Mouse (Mus musculus): Measurements from ENCODE around the gene Qdpr. TPM values are rescaled to one million over a fixed set of nuclear protein-coding genes. Genes with fewer than 3 reads are reported as not detected.

Gene Qdpr
- polyA plus RNA-seq, 1 experiment from 2014 or later, result 355 TPM

DNA sequence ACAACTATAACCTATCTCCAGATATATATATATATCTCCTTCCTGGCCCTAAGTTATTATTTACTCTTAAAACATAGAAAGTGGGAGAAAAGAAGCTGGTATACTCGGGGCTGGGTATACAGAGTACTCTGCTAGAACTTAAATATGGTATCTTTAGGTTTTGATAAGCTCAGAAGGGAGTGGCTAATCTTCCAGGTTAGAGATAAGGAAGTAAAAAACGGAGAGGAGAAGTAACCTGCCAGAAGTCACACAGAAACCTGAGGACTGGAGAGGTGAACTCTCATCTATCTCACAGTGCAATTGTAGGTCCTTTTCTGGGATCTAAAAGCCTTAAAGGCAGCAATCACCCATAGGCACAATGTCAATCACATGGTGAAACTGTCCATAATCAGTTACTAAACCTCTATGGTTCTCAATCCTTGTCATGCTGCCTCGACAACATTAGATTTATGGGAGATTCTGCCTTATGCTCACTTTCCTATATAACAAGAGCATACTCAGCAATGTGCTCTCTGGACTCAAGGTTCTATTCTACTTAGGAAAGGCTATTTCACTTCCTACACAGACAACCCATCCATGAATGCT, 32.1 kb downstream of the Qdpr start:
- no peak overlapping the region for H3K4me3 ChIP-seq (ENCODE audit: low read depth, low read length)
- no peak overlapping the region for H3K4me2 ChIP-seq (replicated peaks; ENCODE audit: low read depth)
- no peak overlapping the region for H3K9ac ChIP-seq (ENCODE audit: low read depth, low read length)
- ATAC-seq, result no peak
- no peaks in the 10 kb centered on the region for H3K27me3 ChIP-seq (replicated peaks; ENCODE audit: control insufficient read depth, insufficient read depth, low read length)
- H3K4me1 ChIP-seq (replicated peaks; ENCODE audit: control insufficient read depth, insufficient read depth, low read length), result no peaks in the 10 kb centered on the region; the same call in 1 of the 2 replicates
- WGBS, result 40% methylated on average over 3 of the region's 3 CpGs
- no peaks in the 10 kb centered on the region for H3K36me3 ChIP-seq (ENCODE audit: control insufficient read depth, insufficient read depth)
- no peak for TF ChIP-seq CTCF (IDR thresholded peaks at IDR 0.05; ENCODE audit: low read depth)
- H3K9me3 ChIP-seq (ENCODE audit: control insufficient read depth), result no peaks in the 10 kb centered on the region
- H3K27ac ChIP-seq (ENCODE audit: low read depth, low read length), result no peak overlapping the region

DNA sequence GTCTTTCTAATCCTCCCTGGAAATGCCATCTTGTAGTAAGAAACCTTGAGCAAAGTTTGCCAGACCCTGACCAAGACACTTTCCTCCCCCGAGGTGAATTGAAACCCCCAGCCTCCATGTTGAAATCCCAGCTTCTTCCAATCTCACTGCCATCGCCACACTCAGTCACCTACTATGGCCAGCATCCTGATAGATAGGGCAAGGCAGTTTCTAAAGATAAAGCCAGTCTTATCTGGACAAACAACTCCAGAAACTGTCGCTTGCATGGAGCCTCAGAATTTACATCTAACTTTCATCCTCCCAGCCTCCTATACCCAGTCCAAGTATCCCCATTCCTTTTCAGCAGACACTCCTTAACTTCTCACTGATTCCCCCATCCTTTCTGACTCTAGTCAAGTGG, 33.6 kb downstream of the Qdpr start:
- Histone ChIP-seq H3K27ac (ENCODE audit: low read depth, low read length) (no peak overlapping the region), H3K4me2 (replicated peaks; ENCODE audit: low read depth) (no peak overlapping the region)
- 76% methylated on average over 3 of the region's 3 CpGs for WGBS

DNA sequence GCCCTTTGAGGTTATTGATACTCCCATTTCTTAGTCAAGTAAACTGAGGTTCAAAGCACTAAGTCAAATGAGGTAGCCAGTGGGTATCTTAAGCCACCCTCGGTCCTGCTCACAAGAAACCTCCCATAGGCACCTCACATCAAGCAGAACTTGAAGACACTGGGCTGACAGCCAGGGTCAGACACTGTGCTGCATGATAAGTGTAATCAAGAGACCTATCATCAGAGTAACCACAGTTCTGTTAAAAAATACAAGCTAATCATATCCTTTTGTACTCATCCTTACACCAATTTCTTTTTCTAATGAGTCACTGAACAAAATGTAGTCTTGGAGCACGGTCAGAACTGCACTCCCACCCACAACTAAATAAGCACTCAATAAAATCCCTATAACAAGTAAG, 43.9 kb downstream of the Qdpr start:
- H3K36me3 ChIP-seq (ENCODE audit: control insufficient read depth, insufficient read depth), result no peaks in the 10 kb centered on the region
- no peak overlapping the region for H3K4me2 ChIP-seq (replicated peaks; ENCODE audit: low read depth)
- H3K27ac ChIP-seq (ENCODE audit: low read depth, low read length), result no peak overlapping the region
- no peak for TF ChIP-seq CTCF (IDR thresholded peaks at IDR 0.05; ENCODE audit: low read depth)
- no peak for ATAC-seq
- no peak overlapping the region for H3K9ac ChIP-seq (ENCODE audit: low read depth, low read length)
- no peak overlapping the region for H3K4me3 ChIP-seq (ENCODE audit: low read depth, low read length)
- H3K27me3 ChIP-seq (replicated peaks; ENCODE audit: control insufficient read depth, insufficient read depth, low read length), result no peaks in the 10 kb centered on the region
- no peaks in the 10 kb centered on the region for H3K9me3 ChIP-seq (ENCODE audit: control insufficient read depth)
- WGBS, result 73% methylated on average over 2 of the region's 2 CpGs
- H3K4me1 ChIP-seq (replicated peaks; ENCODE audit: control insufficient read depth, insufficient read depth, low read length), result no peaks in the 10 kb centered on the region

More for the DNA sequence above, 33.6 kb downstream of the Qdpr start:
- H3K36me3 ChIP-seq (ENCODE audit: control insufficient read depth, insufficient read depth), result no peaks in the 10 kb centered on the region
- no peak overlapping the region for H3K9ac ChIP-seq (ENCODE audit: low read depth, low read length)
- H3K4me3 ChIP-seq (ENCODE audit: low read depth, low read length), result no peak overlapping the region
- H3K9me3 ChIP-seq (ENCODE audit: control insufficient read depth), result no peaks in the 10 kb centered on the region
- ATAC-seq, result no peak
- H3K4me1 ChIP-seq (replicated peaks; ENCODE audit: control insufficient read depth, insufficient read depth, low read length), result no peaks in the 10 kb centered on the region; the same call in 1 of the 2 replicates
- no peak for TF ChIP-seq CTCF (IDR thresholded peaks at IDR 0.05; ENCODE audit: low read depth)
- H3K27me3 ChIP-seq (replicated peaks; ENCODE audit: control insufficient read depth, insufficient read depth, low read length), result no peaks in the 10 kb centered on the region

DNA sequence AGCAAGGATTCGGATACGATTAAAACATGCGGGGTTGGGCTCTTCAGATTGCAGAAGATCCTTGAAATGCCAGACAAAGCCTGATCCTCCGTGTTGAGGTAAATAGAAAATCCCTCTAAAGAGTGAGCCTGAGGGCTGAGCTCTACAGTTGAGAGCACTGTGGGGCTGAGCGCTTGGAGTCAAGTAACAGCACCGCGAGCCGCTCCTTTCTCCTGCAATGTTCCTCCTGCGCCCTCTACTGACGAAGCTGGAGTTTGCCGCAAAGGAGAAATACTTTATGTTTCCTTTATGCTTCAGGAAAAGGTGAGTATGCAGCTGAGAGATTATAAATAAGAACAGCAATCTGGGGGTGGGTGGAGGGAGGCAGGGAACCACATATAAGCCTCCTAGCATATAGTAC, 47.4 kb downstream of the Qdpr start:
- H3K36me3 ChIP-seq (ENCODE audit: control insufficient read depth, insufficient read depth), result no peaks in the 10 kb centered on the region
- no peak for ATAC-seq
- no peak overlapping the region for H3K27ac ChIP-seq (ENCODE audit: low read depth, low read length)
- TF ChIP-seq CTCF (IDR thresholded peaks at IDR 0.05; ENCODE audit: low read depth), result peak; percentile 98
- H3K9ac ChIP-seq (ENCODE audit: low read depth, low read length), result no peak overlapping the region
- no peaks in the 10 kb centered on the region for H3K4me1 ChIP-seq (replicated peaks; ENCODE audit: control insufficient read depth, insufficient read depth, low read length)
- no peaks in the 10 kb centered on the region for H3K27me3 ChIP-seq (replicated peaks; ENCODE audit: control insufficient read depth, insufficient read depth, low read length)
- H3K4me3 ChIP-seq (ENCODE audit: low read depth, low read length), result no peak overlapping the region
- WGBS, result 16% methylated on average over 11 of the region's 11 CpGs
- no peak overlapping the region for H3K4me2 ChIP-seq (replicated peaks; ENCODE audit: low read depth)
- no peaks in the 10 kb centered on the region for H3K9me3 ChIP-seq (ENCODE audit: control insufficient read depth)

DNA sequence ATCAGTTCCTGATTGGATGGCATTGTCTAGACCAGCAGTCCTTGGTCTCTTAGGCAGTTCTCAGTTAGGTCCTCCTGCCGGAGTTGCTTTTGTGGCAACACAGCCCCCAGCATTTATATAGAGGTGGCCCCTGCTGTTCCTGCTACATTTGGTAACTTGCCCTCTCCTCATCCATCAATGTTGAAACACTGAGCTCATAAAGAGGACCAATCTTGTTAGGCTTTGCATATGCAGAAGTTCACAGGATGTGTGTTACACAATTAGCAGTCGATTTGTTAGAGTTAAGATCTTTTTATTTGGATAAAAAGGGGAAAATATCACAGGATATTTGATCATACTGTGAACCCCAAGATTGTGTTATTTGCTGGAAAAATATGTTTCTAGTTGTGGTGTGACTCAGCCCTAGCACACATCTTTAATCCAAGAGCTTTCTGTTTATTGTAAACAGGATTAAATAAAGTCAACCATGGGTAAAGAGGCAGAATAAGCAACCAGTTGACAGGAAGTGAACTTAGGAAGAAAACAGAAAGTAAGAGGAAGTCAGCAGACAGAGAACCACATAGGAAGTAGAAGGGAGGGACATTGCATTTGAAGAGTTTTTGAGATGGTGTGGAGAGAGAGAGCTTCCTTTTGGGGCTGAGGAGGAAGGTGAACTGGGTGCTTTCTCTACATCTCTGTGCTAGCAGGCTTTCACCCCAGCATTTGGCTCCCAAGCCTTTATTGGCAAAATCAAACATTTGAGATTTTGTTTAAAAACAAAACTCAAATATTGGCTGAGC, 65.8 kb downstream of the Qdpr start:
- H3K9ac ChIP-seq (ENCODE audit: low read depth, low read length), result no peak overlapping the region
- WGBS, result 80% methylated on average over 2 of the region's 2 CpGs
- no peaks in the 10 kb centered on the region for H3K4me1 ChIP-seq (replicated peaks; ENCODE audit: control insufficient read depth, insufficient read depth, low read length)
- no peak overlapping the region for H3K4me2 ChIP-seq (replicated peaks; ENCODE audit: low read depth)
- ATAC-seq, result no peak
- no peaks in the 10 kb centered on the region for H3K9me3 ChIP-seq (ENCODE audit: control insufficient read depth)
- no peak overlapping the region for H3K4me3 ChIP-seq (ENCODE audit: low read depth, low read length)
- no peaks in the 10 kb centered on the region for H3K36me3 ChIP-seq (ENCODE audit: control insufficient read depth, insufficient read depth)
- H3K27me3 ChIP-seq (replicated peaks; ENCODE audit: control insufficient read depth, insufficient read depth, low read length), result no peaks in the 10 kb centered on the region
- no peak for TF ChIP-seq CTCF (IDR thresholded peaks at IDR 0.05; ENCODE audit: low read depth)
- H3K27ac ChIP-seq (ENCODE audit: low read depth, low read length), result no peak overlapping the region

Other genes with a start within 250 kb of the Qdpr start
- gene Clrn2, start 3.5 kb upstream of the Qdpr start, polyA plus RNA-seq (2015; fragmentation: Nextera tagmentation; extraction: Ambion mirVana), result not detected in 2 replicates
- 108 and 120 TPM in 2 replicates for gene Lap3, start 43.1 kb upstream of the Qdpr start, polyA plus RNA-seq (2015; fragmentation: Nextera tagmentation; extraction: Ambion mirVana)
- 203 and 213 TPM in 2 replicates for gene Med28, start 70.0 kb upstream of the Qdpr start, polyA plus RNA-seq (2015; fragmentation: Nextera tagmentation; extraction: Ambion mirVana)
- gene Fam184b, start 189.4 kb upstream of the Qdpr start, polyA plus RNA-seq (2015; fragmentation: Nextera tagmentation; extraction: Ambion mirVana), result 1.4 and 1.5 TPM in 2 replicates
- gene Ncapg, start 219.7 kb upstream of the Qdpr start, polyA plus RNA-seq (2015; fragmentation: Nextera tagmentation; extraction: Ambion mirVana), result 9.3 and 10.4 TPM in 2 replicates